Mouse (Mus musculus) thymus, adult 18-20 months (tissue): ENCODE measurements at regions not wholly inside any gene's neighbourhood (a gene's known extent, or its start where the extent isn't known, plus 50 kb on each side); places are given as distances from the start of the nearest gene placed in this dataset.
"Not testable (repeated sequence)": the region's sequence is repeated elsewhere in the genome, so short reads cannot be mapped to it uniquely, and the experiment has no call there.

Experiments
- DNase-seq, 2 experiments: peaks; one replicate each; pipeline ENCODE4 v3.0.0; 2022; ENCODE audit warnings: mixed read lengths in 2 of 2

DNA sequence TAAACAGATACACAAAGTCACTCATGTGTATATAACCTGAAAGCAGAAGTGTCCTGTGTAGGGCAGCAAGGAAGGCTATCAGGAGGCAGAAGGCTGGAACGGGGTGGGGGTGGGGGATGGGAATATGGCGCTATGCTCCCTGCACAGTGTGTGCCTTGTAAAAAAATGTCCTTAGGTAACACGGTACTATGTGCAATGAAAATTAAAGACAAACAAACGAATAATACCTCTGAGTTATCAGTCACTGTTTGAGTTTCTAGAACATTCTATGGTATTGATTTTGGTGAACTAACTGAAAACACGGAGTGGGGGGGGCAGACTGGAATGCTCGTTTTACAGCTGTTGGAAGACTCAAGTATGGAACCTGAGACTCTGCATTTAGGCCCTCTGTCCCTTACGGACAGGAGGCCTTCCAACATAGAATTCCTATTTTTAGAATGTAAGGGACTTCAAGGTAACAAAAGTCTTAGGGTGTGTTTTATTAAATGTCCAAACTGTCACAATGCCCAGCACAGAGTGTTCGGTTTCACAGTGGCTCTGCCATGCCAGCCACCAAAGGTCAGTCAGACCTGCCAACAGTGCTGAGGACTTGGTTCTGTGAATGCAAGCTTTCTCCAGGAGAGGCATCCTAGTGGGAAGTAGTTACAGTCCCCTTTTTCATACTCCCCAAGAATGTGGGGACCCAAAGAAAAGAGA is 240.6 kb downstream of the Ano6 start:
- DNase-seq: no peak

DNA sequence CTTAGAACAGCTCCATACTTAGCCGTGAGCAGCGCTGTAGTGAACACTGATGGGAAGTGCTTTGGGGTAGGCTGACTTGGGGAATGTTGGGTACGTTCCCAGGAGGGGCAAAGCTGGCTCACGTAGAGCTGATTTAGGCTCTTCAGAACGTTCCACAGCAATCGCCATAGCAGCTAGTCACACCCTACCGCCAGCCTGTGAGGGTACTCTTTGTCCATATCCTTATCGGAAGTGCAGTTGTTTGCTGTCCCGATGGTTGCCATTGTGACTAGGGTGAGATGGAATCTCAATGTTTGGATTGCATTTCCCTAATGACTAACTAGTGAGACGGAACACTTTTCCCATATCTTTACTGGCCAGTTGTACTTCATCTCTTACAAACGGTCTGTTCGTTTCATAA is 244.6 kb downstream of the Ano6 start:
- DNase-seq: no peak

DNA sequence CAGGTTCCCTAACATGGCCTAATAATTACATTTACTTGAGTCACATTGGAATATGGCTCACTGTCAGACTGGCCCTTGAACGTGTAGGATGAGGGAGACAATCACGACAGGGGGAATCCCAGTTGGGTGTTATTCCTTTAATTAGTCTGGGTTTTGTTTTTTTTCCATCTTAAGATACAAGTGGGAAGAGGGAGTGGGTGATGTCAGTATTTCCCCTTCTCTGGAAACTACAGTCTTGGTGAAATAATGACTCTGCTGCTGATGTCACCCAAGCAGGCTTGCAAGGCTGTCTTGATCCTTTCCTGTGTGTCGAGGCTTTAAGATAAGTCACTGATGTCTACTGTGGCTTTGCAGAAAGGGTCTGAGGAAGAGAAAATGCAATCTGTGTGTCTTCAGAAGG is 241.8 kb upstream of the Arid2 start:
- DNase-seq: no peak

DNA sequence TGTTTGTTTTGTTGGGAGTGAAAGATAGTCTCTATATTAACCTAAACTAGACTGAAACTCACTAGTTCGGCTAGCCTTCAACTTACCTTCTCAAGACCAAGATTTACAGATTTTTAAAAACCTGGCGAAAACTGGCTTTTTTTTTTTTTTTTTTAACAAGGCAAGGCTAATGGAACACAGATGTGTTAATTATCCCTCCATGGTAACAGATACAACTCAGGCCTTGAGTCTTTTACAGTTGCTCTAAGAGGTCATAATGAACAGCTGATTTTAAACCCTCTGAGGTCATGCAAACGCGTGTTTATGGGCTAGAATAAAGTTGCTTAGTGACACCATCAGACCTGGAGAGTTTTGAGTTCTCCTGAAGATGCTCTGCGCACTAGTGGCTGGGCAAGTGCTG is 240.7 kb upstream of the Arid2 start:
- DNase-seq: no peak

DNA sequence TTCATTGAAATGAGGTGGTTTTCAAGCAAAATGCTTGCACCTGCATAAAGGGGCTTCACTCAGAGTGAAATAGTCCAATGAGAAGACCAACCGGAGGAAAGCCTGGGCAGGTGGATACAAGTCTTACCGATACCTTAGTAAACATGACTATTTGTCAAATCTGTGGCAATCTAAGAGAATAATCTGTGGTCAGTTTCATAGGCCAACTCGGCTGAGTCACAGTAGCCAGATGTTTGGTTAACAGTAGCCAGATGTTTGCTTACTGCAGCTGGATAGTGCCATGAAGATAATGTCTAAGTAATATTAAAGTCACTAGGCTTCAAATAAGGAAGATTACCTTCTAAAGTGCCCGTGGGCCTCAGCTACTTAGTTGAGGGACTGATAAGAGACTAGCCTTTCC is 236.9 kb upstream of the Arid2 start:
- DNase-seq: no peak

DNA sequence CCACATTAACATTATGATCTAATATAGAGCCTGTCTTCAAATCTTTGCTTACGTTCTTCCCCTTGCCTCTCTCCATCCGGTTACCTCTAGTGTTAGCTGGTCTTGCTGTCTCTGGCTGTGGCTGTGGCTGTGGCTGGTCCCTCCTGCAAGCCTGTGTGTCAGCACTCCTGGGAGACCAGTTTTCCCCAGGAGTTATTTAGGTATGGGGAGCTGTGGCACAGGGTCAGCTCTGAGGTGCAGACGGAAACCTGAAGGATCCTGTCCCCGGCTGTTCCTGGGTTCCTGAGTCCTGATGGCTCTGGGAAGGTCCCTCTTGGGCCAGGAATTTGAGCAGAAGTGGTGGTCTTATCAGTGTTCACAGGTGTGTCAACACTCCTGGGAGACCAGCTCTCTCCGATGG is 234.7 kb upstream of the Arid2 start:
- DNase-seq: no peak

DNA sequence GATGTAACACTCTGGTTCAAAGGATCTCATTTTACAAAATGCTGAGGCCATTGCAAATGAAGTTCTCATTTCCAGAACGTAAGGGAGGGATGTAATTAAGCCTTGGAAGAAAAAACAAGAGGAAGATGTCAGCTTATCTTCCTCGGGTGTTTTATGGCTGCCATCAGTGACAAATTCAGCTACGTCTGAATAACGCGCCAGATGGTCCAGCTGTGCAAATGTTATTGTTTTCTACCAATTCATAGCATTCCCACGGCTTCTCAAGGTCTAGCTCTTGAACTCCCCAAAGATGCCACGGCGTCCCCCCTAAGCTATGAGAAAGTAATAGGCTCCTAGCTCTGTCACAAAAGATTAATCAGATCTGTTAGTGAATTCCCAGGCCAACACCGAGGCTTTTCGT is 232.0 kb upstream of the Arid2 start:
- no peak for DNase-seq

DNA sequence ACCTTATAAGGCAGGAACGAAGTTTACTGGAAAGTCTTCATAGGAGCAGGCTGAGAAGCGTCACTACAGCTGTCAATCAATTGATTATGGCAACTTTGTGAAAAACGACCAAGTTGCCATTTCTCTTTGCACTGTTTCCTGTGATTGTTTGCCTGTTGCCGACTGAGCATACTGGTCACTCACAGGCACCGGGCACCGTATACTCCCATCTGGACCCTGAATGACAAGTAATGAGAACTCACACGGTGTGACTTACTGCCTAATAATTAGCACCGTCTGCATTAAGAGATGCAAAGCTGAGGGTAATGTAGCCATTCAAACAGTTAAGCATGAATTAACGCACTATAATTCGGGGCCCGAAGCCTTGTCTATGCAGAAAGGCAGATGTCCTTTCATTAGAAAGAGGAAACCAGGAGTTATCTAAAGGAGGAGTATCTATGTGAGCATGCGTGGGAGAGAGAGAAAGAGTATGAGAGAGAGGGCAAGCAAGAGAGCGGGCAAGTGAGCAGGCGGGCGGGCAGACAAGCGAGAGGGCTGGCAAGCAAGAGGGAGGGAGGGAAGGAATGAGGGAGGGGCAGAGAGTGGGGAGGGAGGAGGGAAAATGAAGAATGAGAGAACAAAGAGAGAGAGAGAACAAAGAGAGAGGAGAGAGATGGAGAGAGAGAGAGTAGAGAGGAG is 231.4 kb upstream of the Arid2 start:
- DNase-seq: no peak

DNA sequence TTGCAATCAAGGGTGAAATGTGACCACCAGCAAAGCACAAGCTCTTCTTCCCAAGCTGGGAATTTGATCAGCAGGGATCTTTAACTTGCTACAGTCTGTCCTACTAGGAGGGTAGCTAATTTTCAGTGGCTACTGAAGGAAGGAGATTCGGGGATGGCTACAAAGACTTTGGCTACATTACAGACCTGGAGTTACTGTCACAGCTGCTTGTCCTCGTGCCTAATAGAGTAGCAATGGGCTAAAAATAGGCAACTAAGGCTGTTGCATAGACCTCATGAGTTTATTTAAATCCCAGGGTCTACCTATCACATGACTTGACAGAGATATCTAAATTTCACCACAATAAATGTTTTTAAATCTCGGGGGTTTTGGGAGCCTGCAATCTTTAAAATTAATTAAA is 227.7 kb upstream of the Arid2 start:
- no peak for DNase-seq

DNA sequence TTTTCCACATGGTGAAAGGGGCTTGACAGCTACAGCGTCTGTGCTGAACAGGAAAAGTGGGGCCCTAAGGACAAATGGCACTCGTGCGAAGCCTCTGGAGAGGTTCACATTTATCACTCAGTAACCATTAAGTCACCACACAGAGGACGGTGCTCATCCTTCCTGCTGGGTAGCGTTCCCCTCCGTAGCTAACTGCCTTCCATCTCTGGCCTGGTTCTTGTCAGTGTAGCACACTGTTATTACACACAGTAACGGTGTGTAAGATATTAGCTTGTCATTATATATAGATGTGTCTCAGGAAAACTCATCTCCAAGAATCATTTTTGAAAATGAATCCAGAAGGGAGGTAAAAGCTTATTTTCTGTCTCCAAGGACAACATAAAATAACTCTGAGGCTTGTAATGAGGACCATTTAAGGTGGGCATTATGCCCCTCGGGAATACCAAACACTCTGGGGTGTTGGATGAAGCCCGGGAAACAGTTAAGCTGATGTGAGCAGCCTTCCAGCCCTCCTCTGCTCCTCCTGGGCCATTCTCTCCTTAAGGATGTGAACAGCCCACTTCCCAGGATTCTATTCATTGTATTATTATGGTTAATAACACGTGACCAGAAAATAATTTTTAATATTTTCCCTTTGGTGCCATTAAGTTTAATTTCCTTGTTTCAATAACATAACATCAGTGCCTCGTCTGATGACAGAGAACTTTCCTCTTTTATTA is 222.7 kb upstream of the Arid2 start:
- DNase-seq: no peak

DNA sequence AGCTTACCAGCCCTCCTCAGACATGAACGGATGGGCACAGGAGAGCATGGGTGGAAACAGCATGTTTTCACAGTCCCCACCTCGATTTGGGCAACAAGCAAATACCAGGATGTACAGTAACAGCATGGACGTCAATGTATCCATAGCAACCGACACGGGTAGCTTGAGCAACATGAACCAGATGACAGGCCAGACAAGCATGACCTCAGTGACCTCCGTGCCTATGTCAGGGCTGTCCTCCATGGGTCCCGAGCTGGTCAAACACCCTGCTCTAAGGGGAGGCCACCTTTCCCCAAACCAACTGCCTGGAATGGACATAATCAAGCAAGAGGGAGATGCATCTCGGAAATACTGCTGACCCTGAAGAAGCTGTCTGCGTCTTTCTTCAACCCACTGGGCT is 211.7 kb upstream of the Arid2 start:
- no peak for DNase-seq

DNA sequence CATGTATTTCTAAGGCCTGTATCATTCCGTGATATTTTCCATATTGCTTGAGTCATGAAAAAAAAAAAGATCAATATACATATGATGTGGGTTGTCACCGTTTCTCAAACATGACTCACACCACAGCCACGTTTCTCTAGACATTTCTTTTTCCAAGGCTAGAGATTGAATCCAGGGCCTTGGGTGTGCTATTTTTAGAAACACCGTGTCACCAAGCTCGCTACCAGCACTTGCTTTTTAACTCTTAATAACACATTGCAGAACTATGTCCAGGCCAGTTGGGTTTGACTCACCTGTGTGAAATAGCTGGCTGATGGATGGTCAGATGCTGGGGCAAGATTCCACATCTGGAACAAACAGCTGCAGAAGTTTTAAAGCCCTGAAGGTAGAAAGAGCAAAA is 209.6 kb upstream of the Arid2 start:
- DNase-seq: no peak

DNA sequence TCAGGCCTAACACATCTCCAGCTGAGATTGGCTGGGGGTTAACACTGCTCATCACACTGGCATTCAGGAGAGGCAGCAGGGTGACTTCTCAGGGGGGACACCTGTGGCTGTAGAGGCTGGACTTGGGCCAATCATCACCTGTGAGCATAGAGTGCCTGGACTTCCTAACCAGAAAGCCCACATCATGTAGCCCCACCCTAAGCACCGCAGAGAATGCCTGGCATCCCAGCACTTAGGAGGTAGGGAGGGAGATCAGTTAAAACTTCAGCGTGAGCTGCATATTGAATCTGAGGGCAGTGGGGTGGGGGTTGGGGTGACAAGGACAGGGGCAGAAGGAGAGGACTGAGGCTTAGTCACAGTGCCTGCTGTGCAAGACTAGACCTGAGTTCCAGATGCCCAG is 208.7 kb upstream of the Arid2 start:
- no peak for DNase-seq

DNA sequence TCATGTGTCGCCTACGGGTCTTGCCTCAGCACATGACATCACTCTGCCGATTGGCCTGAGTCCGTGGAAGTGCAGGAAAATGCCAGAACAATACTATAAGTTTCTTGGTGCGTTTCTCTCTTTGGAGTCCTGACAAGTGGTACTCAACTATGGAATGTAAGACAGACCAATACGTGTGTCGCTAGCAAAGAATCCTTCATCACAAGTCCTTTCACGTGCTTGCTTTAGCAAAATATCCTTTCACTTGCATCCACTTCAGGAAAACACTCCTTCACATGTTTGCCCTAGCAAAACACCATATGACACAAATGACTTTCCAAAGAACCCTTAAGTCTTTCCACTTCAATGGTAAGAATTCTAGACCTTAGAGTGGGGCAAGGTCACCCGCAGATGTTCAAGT is 197.6 kb upstream of the Arid2 start:
- DNase-seq: no peak

DNA sequence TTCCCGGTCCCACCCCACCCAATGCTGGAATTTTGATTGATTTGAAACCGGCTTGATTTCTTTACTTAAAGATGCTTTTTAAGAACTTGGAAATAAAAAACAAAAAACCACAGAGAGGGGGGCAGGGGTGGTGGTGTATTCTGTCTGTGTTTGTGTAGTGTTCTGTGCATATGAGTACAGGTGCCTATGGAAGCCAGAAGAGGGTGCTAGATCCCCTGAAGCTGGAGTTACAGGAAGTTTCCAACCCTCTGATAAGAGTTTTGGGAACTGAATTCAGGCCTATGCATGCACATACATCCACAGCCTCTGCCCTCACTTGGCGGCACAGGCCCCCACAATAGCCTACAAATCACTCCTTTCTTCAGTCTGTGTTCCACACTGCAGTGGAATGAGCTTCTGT is 190.9 kb upstream of the Arid2 start:
- no peak for DNase-seq

DNA sequence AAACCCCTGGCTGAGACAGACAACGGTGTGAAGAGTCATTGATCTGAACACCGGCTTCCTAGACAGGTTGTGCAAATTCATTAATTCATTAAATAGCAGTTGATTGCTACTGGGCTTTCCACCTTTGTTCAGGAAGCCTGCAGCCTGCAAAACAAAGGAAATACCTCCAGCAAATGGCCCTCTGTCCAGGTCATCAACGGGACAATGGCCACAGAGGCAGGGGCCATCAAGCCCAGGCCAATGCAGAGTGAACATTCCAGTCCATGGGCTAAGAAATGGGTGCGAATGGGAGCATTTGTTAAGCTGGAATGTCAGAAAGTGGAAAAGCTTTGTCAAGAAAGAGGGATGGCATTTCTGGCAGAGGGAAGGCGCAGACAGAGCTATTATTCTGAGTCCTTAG is 188.5 kb upstream of the Arid2 start:
- DNase-seq: no peak

DNA sequence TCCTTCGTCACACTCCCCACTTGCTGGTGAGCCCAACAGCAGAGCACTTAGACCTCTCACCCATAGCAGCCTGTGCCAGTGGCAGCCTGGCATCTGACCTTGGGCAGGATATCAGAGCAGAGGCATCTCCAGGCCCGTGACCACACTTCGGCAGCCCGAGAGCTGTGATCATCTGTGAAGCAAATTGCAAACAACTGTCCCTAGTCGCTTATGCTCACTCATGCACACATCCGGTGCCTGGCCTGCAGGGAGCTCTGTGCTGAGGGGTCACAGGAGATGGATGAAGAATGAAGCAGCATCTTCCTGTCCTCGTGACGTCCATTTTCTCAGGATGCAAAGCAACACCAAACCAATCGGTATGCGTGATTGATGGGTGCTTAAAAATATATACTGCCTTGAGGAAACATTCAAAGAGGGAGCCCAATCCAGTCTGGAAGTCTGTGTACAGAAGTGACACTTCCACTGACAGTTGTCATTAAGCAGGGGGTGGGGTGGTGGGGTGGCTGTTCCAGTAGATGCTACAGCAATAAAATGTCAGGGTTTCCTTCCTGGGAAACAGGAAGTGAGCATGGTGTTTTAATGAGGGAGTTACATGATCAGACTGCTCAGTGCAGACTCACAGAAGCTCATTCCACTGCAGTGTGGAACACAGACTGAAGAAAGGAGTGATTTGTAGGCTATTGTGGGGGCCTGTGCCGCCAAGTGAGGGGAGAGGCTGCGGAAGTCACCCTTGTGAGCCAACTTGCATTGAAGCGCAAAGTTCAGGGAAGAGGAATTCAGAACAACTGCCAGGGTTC is 187.3 kb upstream of the Arid2 start:
- DNase-seq: not testable (repeated sequence)

DNA sequence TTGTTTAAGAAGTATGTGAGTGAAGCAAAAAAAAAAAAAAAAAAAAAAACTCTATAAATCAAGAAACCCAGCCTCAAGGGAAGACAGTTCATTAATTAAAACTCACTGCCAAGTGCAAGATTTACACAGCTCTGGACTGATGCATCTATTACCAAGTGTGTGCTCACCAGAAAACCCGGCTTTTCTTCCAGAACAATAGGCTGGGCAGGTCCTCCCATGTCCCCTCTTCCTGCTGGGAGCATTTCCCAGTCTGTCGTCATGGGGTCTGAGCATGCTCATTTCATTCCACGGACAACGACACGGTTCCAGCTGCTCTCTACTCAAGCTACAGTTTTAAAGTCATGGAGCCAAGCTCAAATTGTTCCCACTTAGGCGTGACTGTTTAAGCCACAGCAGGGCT is 183.6 kb upstream of the Arid2 start:
- DNase-seq: no peak

DNA sequence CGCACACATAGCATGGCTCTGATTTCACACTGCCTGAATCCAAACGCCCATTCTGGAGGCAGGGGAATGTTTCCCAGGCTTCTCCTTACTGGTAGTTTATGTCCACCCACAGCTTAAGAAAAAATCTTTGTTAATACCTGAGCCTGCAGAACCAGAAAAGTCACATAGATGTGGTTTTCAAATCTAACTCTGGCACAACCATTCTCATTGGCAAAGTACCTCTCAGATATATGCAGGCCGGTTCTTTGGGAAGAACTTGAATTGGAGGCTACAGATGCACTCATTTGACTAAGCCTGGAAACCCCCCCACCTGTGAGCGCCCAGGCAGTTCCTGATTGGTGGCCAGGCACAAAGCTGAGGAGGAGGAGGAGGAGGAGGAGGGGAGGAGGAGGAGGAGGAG is 179.8 kb upstream of the Arid2 start:
- DNase-seq: no peak

DNA sequence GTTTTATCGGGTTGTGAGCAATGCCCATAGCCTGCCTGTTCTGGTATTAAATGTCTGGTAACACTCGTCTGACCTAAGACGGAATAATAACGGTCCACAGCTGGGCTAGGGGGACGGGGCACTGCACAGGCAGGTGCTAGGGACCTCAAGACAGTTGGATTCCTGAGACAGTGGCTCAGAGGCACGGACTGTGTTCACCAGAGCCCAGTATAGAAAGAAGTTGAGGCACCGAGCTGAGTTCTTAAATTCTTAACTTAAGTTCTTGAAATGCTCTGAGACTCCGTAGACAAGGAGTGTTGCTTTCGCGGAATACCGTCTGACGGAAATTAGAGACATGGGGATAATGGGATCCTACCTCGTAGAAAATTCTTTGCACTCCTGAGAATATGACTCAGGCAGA is 174.2 kb upstream of the Arid2 start:
- no peak for DNase-seq

DNA sequence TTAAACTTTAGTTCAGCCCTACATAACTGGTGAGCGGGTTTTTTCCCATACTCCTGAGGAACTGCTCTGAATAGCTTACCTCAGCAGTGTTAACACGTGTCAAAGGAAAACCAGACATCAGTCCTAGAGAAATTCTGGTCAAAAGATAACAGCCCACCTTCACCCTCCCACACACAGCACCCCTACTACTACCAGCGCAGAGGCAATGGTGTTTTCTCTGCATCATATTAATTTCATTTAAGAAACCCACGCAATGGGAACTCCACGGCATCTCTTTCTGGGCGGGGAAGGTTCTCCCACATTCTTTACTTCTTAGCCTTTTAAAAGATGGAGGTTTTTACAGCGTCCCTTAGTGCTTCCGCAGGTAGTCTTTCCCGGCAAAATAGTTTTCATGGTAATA is 172.7 kb upstream of the Arid2 start:
- DNase-seq: no peak

DNA sequence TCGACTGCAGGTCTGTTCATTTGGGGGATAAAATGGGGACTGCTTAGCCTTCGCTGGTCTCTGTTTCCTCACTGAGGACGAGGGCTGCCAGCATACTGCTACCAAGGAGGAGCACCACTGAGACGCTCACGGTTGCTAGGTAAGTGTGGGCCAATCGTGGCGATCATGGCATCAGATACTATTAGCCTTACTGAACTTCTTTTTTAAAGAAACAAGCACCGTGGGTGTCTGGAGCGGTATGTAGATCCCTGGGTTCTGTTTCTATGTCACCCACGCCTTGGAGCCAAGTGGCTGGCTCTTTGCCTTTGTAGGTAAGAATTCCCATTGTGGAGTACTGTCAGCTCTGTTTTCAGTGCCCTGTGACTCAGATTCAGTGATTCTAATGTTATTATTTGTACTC is 172.1 kb upstream of the Arid2 start:
- no peak for DNase-seq

DNA sequence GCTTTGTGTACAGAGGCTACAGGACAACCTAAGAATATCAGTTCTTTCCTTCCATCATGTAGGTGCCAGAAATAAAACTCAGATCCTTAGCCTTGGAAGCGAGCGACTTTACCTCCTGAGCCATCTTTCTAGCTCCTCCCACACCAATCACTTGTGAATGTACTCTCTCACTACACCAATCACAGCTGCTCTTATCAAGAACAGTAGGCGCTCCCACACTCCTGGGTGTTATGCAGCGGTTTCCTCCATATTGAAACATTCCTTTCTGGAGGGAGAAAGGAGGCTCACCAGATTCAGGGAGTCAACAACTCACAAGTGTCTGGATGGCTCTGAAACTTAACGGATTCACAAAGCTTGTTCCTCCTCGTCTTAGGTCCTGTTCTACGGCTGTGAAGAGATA is 168.1 kb upstream of the Arid2 start:
- DNase-seq: no peak

DNA sequence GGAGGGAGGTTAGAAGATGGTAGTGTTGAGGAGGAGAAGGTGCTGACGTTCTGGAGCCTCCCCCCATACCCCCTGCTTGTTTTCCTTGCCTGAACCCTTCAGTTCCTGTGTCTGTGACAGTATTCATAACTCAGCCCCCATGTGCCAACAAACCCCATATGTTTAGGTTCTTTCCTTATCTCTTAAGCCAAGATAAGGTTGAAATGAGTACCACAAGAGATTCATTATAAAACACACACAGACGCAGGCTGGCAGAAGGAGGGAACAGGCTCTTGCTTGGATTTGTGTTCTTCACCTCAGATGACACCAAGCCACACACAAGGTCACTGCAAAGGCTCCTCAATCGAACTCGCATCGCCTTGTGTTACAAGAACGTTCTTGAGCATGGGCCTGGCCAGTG is 162.9 kb upstream of the Arid2 start:
- DNase-seq: no peak
